Mouse (Mus musculus) retina, postnatal 7 days (tissue): ENCODE measurements around the gene Asmt.

Experiments
- DNase-seq: peaks from one replicate; pipeline ENCODE4 v3.0.0-alpha.2; 2012; ENCODE audit warnings: low read depth, low spot score

The Asmt gene

GRCm38 (mm10) chrX:170672594-170673092 is at the start of gene Asmt:
Gene Asmt (plus strand): TSS chrX:170672644.
- DNase-seq, result peak; percentile 49

- peak; percentile 42 for DNase-seq
These were observed 948 bp downstream of the Asmt start for GRCm38 (mm10) chrX:170673233-170673951.

GRCm38 (mm10) chrX:170674229-170674771 is 1.9 kb downstream of the Asmt start:
- no peak for DNase-seq

- DNase-seq, result peak; percentile 49
These were observed 2.7 kb downstream of the Asmt start for GRCm38 (mm10) chrX:170674885-170675876.

- DNase-seq, result no peak
These were observed 3.6 kb downstream of the Asmt start for GRCm38 (mm10) chrX:170675923-170676605.

- no peak for DNase-seq
These were observed 4.3 kb downstream of the Asmt start for GRCm38 (mm10) chrX:170676606-170677239.

GRCm38 (mm10) chrX:170677266-170677665 is 4.8 kb downstream of the Asmt start:
- no peak for DNase-seq

GRCm38 (mm10) chrX:170677680-170678079 is 5.2 kb downstream of the Asmt start:
- no peak for DNase-seq
